Mouse (Mus musculus): ENCODE data around the gene Gm47791.

DNA sequence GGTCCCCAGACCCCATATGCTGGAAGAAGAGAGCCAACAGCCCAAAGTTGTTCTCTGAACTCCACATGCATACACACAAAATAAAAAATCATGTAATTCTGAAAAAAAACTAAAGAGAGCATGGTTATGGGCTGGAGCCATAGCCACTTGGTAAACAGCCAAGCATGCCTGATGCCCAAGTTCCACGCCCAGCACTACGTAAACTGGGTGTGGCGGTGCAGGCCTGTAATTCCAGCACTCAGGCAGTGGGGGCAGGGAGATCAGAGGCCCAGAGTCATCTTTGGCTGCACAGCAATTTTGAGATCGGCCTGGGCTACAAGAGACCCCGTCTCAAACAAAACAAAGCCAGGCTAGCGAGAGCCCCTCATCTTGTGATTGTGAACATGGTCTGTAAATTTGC lies 14.5 kb upstream of the Gm47791 start:
- TF ChIP-seq POLR2A (IDR thresholded peaks at IDR 0.05; ENCODE audit: low read depth, low read length) (no peak), CTCF (IDR thresholded peaks at IDR 0.05; ENCODE audit: extremely low read depth, insufficient read length, insufficient replicate concordance, low read depth, low read length) (no peak)
